ENCODE assay signal across 14 mouse cellular contexts in genomic region chr16:29733847-29734246, GRCm38 (mm10).
DNase-seq lines count a peak whose midpoint lies in the region; ATAC-seq and TF ChIP-seq lines count a peak whose summit lies in the region.
"Had no signal": no experiment of that assay in that cellular context is flagged by ENCODE, and none has a peak within 500 bp of the region (broad histone marks: within the 10 kb centered on the region; RNA-seq: fewer than 3 reads in every experiment).

No protein-coding gene starts in this region.

- H3K9me3 ChIP-seq in forebrain, embryonic 16.5 days (ENCODE audit: control insufficient read depth, low read length): no peaks in the 10 kb centered on the region
- H3K9me3 ChIP-seq in forebrain, embryonic 11.5 days (ENCODE audit: control insufficient read depth, low read length): no peaks in the 10 kb centered on the region
- H3K9me3 ChIP-seq in lung, embryonic 14.5 days (ENCODE audit: low read depth, low read length): no peaks in the 10 kb centered on the region
- H3K9me3 ChIP-seq in neural tube, embryonic 13.5 days: no peaks in the 10 kb centered on the region
- no peaks in the 10 kb centered on the region for H3K9me3 ChIP-seq in limb, embryonic 10.5 days (replicated peaks)
- H3K9me3 ChIP-seq: forebrain, embryonic 15.5 days; hindbrain, embryonic 13.5 days; liver, embryonic 15.5 days had no signal

- peaks cover 19% of the 10 kb centered on the region for H3K4me1 ChIP-seq in forebrain, embryonic 16.5 days (replicated peaks; ENCODE audit: control insufficient read depth, insufficient read depth, low read length)
- peaks cover 17% of the 10 kb centered on the region for H3K4me1 ChIP-seq in forebrain, embryonic 11.5 days (replicated peaks; ENCODE audit: control insufficient read depth, insufficient read depth, low read length)
- H3K4me1 ChIP-seq in lung, embryonic 14.5 days (ENCODE audit: insufficient read depth): peaks cover 45% of the 10 kb centered on the region
- H3K4me1 ChIP-seq in lung, adult 2 months (ENCODE audit: control insufficient read depth, insufficient read depth, low read length): peaks cover 7% of the 10 kb centered on the region
- H3K4me1 ChIP-seq in neural tube, embryonic 13.5 days (replicated peaks): peaks cover 41% of the 10 kb centered on the region
- peaks cover 63% of the 10 kb centered on the region for H3K4me1 ChIP-seq in limb, embryonic 10.5 days
- H3K4me1 ChIP-seq: liver, embryonic 15.5 days had no signal

- DNase-seq in forebrain, embryonic 11.5 days (ENCODE audit: low spot score): no peak
- no peak for DNase-seq in lung, embryonic 14.5 days
- no peak for DNase-seq in lung, adult 2 months
- no peak for DNase-seq in neural tube, embryonic 10.5 days (ENCODE audit: extremely low spot score, low spot score)
- no peak for DNase-seq in limb, embryonic 10.5 days (ENCODE audit: low spot score)
- DNase-seq: spleen, adult 18-20 months had no signal

- ATAC-seq in forebrain, embryonic 16.5 days: peak; percentile 6; the same call in 1 of the 2 replicates
- no peak for ATAC-seq in forebrain, embryonic 11.5 days (replicated peaks; ENCODE audit: low FRiP score)
- ATAC-seq in lung, embryonic 14.5 days (ENCODE audit: insufficient read depth): peak; percentile 14; the same call in 1 of the 2 replicates
- ATAC-seq in neural tube, embryonic 13.5 days (ENCODE audit: low read depth): 0 out of 2 replicates have a peak, but pooled peaks have one; percentile 10
- ATAC-seq in CD4-positive, CD25-positive, alpha-beta regulatory T cell, adult 4 months: no peak
- ATAC-seq: inflammation-experienced regulatory T-cells, adult 6 months had no signal

- H3K9ac ChIP-seq in forebrain, embryonic 16.5 days (replicated peaks; ENCODE audit: low read depth, low read length): no peak overlapping the region
- no peak overlapping the region for H3K9ac ChIP-seq in forebrain, embryonic 11.5 days (ENCODE audit: low read length)
- H3K9ac ChIP-seq in lung, embryonic 14.5 days: no peak overlapping the region
- no peak overlapping the region for H3K9ac ChIP-seq in neural tube, embryonic 13.5 days
- H3K9ac ChIP-seq: forebrain, embryonic 15.5 days; hindbrain, embryonic 13.5 days; liver, embryonic 15.5 days had no signal

- peaks cover 13% of the 10 kb centered on the region; the same call in 1 of the 2 replicates for H3K27me3 ChIP-seq in forebrain, embryonic 16.5 days (replicated peaks; ENCODE audit: control insufficient read depth, insufficient read depth, low read length)
- H3K27me3 ChIP-seq in forebrain, embryonic 11.5 days (ENCODE audit: control insufficient read depth, insufficient read depth, low read length): peaks cover 30% of the 10 kb centered on the region
- no peaks in the 10 kb centered on the region; the same call in 1 of the 2 replicates for H3K27me3 ChIP-seq in lung, embryonic 14.5 days (ENCODE audit: insufficient read depth, low read length)
- H3K27me3 ChIP-seq in neural tube, embryonic 13.5 days: peaks cover 79% of the 10 kb centered on the region
- peaks cover 33% of the 10 kb centered on the region for H3K27me3 ChIP-seq in limb, embryonic 10.5 days (ENCODE audit: low read depth, poor library complexity, severe bottlenecking)

- H3K4me3 ChIP-seq in forebrain, embryonic 16.5 days (replicated peaks; ENCODE audit: low read length): no peak overlapping the region
- no peak overlapping the region for H3K4me3 ChIP-seq in forebrain, embryonic 11.5 days (ENCODE audit: low read depth, low read length)
- no peak overlapping the region for H3K4me3 ChIP-seq in lung, embryonic 14.5 days (ENCODE audit: low read depth, low read length)
- no peak overlapping the region for H3K4me3 ChIP-seq in lung, adult 2 months (replicated peaks; ENCODE audit: extremely low read depth, low read depth, low read length)
- H3K4me3 ChIP-seq in neural tube, embryonic 13.5 days: no peak overlapping the region
- no peak overlapping the region for H3K4me3 ChIP-seq in limb, embryonic 10.5 days
- H3K4me3 ChIP-seq: forebrain, embryonic 15.5 days; hindbrain, embryonic 13.5 days; liver, embryonic 15.5 days had no signal

- no peak for TF ChIP-seq CTCF in lung, embryonic 14.5 days (IDR thresholded peaks at IDR 0.05; ENCODE audit: low read depth)
- no peak for TF ChIP-seq CTCF in lung, adult 2 months (IDR thresholded peaks at IDR 0.05; ENCODE audit: insufficient read depth, low read length)

- no peak overlapping the region for H3K27ac ChIP-seq in forebrain, embryonic 16.5 days (ENCODE audit: low read length)
- H3K27ac ChIP-seq in forebrain, embryonic 11.5 days (ENCODE audit: low read depth, low read length): no peak overlapping the region
- H3K27ac ChIP-seq in lung, embryonic 14.5 days (ENCODE audit: low read depth): no peak overlapping the region
- H3K27ac ChIP-seq in neural tube, embryonic 13.5 days (replicated peaks): no peak overlapping the region
- peak overlapping the region; percentile 84; the same call in 1 of the 2 replicates for H3K27ac ChIP-seq in limb, embryonic 10.5 days
- H3K27ac ChIP-seq: liver, embryonic 15.5 days; macrophage had no signal

- no peak overlapping the region for H3K4me2 ChIP-seq in forebrain, embryonic 16.5 days (ENCODE audit: low read length)
- no peak overlapping the region for H3K4me2 ChIP-seq in forebrain, embryonic 11.5 days (ENCODE audit: low read depth, low read length, severe bottlenecking)
- H3K4me2 ChIP-seq in lung, embryonic 14.5 days: no peak overlapping the region
- no peak overlapping the region for H3K4me2 ChIP-seq in neural tube, embryonic 13.5 days
- H3K4me2 ChIP-seq: liver, embryonic 15.5 days had no signal

- TF ChIP-seq POLR2A in lung, adult 2 months (IDR thresholded peaks at IDR 0.05; ENCODE audit: borderline replicate concordance, extremely low read depth, low read depth, low read length): no peak

- H3K36me3 ChIP-seq in forebrain, embryonic 16.5 days (ENCODE audit: control insufficient read depth, insufficient read depth): no peaks in the 10 kb centered on the region
- H3K36me3 ChIP-seq in forebrain, embryonic 11.5 days (ENCODE audit: control insufficient read depth, insufficient read depth, low read length): no peaks in the 10 kb centered on the region
- H3K36me3 ChIP-seq in lung, embryonic 14.5 days (ENCODE audit: insufficient read depth): no peaks in the 10 kb centered on the region
- no peaks in the 10 kb centered on the region for H3K36me3 ChIP-seq in neural tube, embryonic 13.5 days
- H3K36me3 ChIP-seq in limb, embryonic 10.5 days: no peaks in the 10 kb centered on the region
- H3K36me3 ChIP-seq: forebrain, embryonic 15.5 days; hindbrain, embryonic 13.5 days; liver, embryonic 15.5 days had no signal

- 83% methylated on average over 10 of the region's 10 CpGs for WGBS in forebrain, embryonic 16.5 days
- 85% methylated on average over 10 of the region's 10 CpGs for WGBS in forebrain, embryonic 11.5 days
- 70% methylated on average over 10 of the region's 10 CpGs for WGBS in lung, embryonic 14.5 days
- WGBS in lung, adult 2 months: 87% methylated on average over 10 of the region's 10 CpGs
- 75% methylated on average over 10 of the region's 10 CpGs for WGBS in neural tube, embryonic 13.5 days
- WGBS in limb, embryonic 10.5 days: 60% methylated on average over 10 of the region's 10 CpGs

Comparison
In these comparisons a context has a peak if more than half of its experiments do, and no peak if none do; other contexts are left out.
1. ATAC-seq: peak in forebrain, embryonic 16.5 days (single experiment), lung, embryonic 14.5 days (single experiment) and neural tube, embryonic 13.5 days (single experiment); none in forebrain, embryonic 11.5 days (single experiment) and CD4-positive, CD25-positive, alpha-beta regulatory T cell, adult 4 months (single experiment).